Mouse (Mus musculus) stomach, embryonic 15.5 days (tissue): Measurements from ENCODE around the gene Slx4. TPM values are rescaled to one million over a fixed set of nuclear protein-coding genes. Genes with fewer than 3 reads are reported as not detected.
A peak's percentile ranks its signal among the peaks of the same experiment; 100 is the strongest.

Experiments used
- ATAC-seq: fragments of 200-750 bp; cut with Nextera tagmentation; 2 replicates; pipeline ENCODE4 v1.8.0; 2017; ENCODE audit warnings: low read depth, moderate number of reproducible peaks, moderate TSS enrichment; ENCODE audit not compliant: insufficient read depth, low FRiP score
- H3K27ac ChIP-seq: fragments of 300-500 bp; sonication (generic); 2 replicates; pipeline ENCODE4 v1.5.1; 2015; ENCODE audit warnings: mild to moderate bottlenecking, inconsistent platforms
- H3K27me3 ChIP-seq: fragments of 300-500 bp; sonication (generic); replicated peaks from 2 replicates; pipeline ENCODE4 v1.6.1; 2015; ENCODE audit warnings: inconsistent platforms
- H3K36me3 ChIP-seq: fragments of 300-500 bp; sonication (generic); 2 replicates; pipeline ENCODE4 v1.6.1; 2015; ENCODE audit warnings: inconsistent platforms
- H3K4me1 ChIP-seq: fragments of 300-500 bp; sonication (generic); 2 replicates; pipeline ENCODE4 v1.6.1; 2015; ENCODE audit warnings: inconsistent platforms
- H3K4me2 ChIP-seq: fragments of 300-500 bp; sonication (generic); 2 replicates; pipeline ENCODE4 v1.6.1; 2015; ENCODE audit warnings: mild to moderate bottlenecking, inconsistent platforms
- H3K4me3 ChIP-seq: fragments of 300-500 bp; sonication (generic); replicated peaks from 2 replicates; pipeline ENCODE4 v1.5.1; 2015; ENCODE audit warnings: inconsistent platforms
- H3K9ac ChIP-seq: fragments of 300-500 bp; sonication (generic); 2 replicates; pipeline ENCODE4 v1.6.1; 2015; ENCODE audit warnings: inconsistent platforms
- H3K9me3 ChIP-seq: fragments of 300-500 bp; sonication (generic); 2 replicates; pipeline ENCODE4 v1.6.1; 2016; ENCODE audit warnings: inconsistent platforms
- WGBS: fragments of 180-500 bp; shearing (Covaris S2); methylation state at CpG from one replicate; pipeline ENCODE4 v1.1.7; 2015; 5-methylcytosine and 5-hydroxymethylcytosine counted together
- polyA plus RNA-seq: library from polyadenylated mRNA; unstranded; fragments of >200 nt; fragmentation: Nextera tagmentation; extraction: Ambion mirVana; gene quantifications from 2 replicates; pipeline ENCODE4 v1.2.1, GENCODE M21; 2015

Gene Slx4
- polyA plus RNA-seq: 10.8 and 15.1 TPM in 2 replicates

DNA sequence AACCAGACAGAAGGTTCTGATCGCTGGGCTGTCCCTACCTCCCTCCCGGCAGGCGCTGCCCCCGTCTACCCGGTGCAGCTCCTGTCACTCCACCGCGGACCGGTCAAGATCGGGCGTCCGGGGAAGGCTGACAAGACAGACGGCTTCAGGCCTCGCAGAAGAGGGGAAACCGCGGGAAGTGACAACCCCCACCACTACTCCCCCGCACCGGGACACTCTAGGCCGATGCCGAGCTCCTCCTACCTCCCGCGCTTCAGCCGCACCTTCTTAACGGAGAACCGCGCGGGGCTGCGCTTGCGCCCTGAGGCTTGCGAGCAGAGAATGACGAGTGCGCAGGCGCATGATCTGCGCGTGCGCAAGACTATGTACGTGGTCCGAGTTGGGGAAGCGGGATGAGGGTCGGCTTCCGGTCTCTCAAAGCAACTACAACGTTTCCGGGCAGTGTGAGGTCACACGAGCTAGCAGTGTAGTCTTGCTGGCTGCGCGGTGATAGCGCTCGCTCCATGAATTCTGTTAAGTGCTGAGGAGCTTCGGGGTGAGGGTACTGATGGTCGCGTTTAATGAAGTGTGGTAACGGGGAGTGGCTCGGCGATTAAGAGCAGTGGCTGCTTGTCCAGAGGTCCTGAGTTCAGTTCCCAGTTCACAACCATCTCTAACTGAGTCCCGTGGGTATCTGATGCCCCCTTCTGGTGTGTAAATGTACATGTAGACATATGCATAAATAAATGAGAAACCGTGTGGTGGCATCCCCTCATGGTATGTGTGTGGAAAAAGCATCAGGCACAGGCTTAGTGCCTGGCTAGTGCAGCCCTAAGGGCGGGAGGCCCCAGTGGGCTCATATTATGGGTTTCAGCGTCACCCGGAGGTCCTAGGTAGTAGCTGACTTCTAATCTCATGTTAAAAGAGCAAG is at the start of gene Slx4:
Gene Slx4, minus strand, starts transcription at position 282 of the 910 bp plus-strand sequence.
- H3K9ac ChIP-seq: peak within 1 kb of the TSS; percentile 80
- 1% methylated on average over 55 of the region's 58 CpGs for WGBS
- no peaks in the 10 kb centered on the region for H3K9me3 ChIP-seq

DNA sequence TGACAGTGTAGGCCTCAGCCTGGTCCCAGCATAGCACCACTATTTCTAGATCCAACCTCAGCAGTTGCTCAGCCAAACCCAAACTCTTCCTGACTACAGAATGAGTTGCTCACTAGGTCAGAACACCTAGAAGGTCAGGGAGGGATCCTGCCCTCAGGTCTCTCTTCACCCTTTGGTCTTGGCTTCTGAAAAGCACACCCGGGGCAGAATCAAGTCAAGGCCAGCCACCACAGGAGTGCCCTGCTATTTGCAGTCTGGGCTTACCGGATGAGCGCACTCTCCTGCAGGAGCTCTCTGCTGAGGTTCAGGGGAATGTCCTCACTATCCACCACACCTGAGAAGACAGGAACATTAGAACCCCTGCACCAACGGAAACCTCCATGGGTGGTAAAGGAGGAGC is 49.0 kb upstream of the Slx4 start:
- no peaks in the 10 kb centered on the region for H3K4me1 ChIP-seq
- H3K27ac ChIP-seq: no peak overlapping the region
- no peak for ATAC-seq
- WGBS: 89% methylated on average over 4 of the region's 4 CpGs
- no peak overlapping the region for H3K4me2 ChIP-seq
- no peak overlapping the region for H3K4me3 ChIP-seq
- H3K36me3 ChIP-seq: peaks cover 51% of the 10 kb centered on the region
- H3K9ac ChIP-seq: no peak overlapping the region
- no peaks in the 10 kb centered on the region for H3K9me3 ChIP-seq
- no peaks in the 10 kb centered on the region for H3K27me3 ChIP-seq

More for the DNA sequence above, at the start of gene Slx4:
- Histone ChIP-seq H3K27me3 (no peaks in the 10 kb centered on the region), H3K4me3 (peak within 1 kb of the TSS; percentile 80), H3K36me3 (peaks cover 11% of the 10 kb centered on the region; the same call in 1 of the 2 replicates), H3K4me2 (peak within 1 kb of the TSS; percentile 80), H3K27ac (peak within 1 kb of the TSS; percentile 91), H3K4me1 (peaks cover 12% of the 10 kb centered on the region; the same call in 1 of the 2 replicates)
- peak; percentile 97 for ATAC-seq

DNA sequence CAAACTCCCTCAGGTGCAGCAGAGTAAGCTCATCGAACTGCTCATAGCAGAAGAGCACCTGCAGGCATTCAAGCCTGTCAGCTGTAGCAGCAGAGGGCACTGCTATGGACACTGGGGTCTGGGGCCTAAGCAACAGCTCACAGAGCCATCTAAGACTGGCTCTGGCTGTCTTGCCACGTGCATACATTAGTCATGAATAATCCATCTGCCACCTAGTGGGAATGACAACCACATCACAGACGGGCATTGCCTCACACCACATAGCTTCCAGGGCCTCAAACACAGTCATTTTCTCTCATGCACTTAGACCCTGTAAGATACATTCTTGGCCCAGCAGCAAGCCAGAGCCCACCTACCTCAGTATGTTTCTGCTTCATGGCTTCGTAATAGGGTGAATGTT is 42.0 kb upstream of the Slx4 start:
- Histone ChIP-seq H3K27ac (no peak overlapping the region), H3K4me3 (no peak overlapping the region), H3K9ac (no peak overlapping the region), H3K27me3 (no peaks in the 10 kb centered on the region), H3K36me3 (peaks cover 57% of the 10 kb centered on the region), H3K4me1 (no peaks in the 10 kb centered on the region), H3K9me3 (no peaks in the 10 kb centered on the region), H3K4me2 (no peak overlapping the region)
- ATAC-seq: no peak
- 92% methylated on average over 4 of the region's 4 CpGs for WGBS

DNA sequence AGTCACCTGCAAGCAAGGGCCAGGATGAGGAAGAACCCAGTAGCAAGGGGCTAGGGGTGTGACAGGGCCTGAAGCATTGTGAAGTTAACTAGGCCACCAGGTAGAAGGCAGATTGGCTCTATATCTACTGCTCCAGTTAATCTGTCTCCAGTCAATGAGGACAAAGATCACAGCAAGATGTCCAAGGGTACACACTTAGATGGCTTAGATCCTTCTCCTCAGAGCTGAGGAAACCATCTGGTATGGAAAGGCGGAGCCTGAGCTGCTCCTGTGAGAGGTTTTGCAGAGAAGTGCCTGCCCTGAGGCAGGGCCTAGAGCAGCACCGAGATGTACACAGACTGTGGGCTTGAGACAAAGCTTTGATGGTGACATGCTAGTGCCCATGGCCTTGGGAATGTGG is 40.5 kb upstream of the Slx4 start:
- H3K9me3 ChIP-seq: no peaks in the 10 kb centered on the region
- H3K36me3 ChIP-seq: peaks cover 62% of the 10 kb centered on the region
- no peaks in the 10 kb centered on the region for H3K27me3 ChIP-seq
- no peak overlapping the region for H3K4me3 ChIP-seq
- H3K9ac ChIP-seq: no peak overlapping the region
- 91% methylated on average over 2 of the region's 2 CpGs for WGBS
- no peak overlapping the region for H3K4me2 ChIP-seq
- ATAC-seq: no peak
- no peak overlapping the region for H3K27ac ChIP-seq
- no peaks in the 10 kb centered on the region for H3K4me1 ChIP-seq

- ATAC-seq: no peak
- 92% methylated on average over 4 of the region's 4 CpGs for WGBS
- H3K36me3 ChIP-seq: peaks cover 67% of the 10 kb centered on the region
Measured at GRCm38 (mm10) chr16:4041646-4042045, 38.1 kb upstream of the Slx4 start.

GRCm38 (mm10) chr16:4040206-4040605 is 36.6 kb upstream of the Slx4 start:
- H3K27me3 ChIP-seq: no peaks in the 10 kb centered on the region
- peaks cover 57% of the 10 kb centered on the region for H3K36me3 ChIP-seq
- H3K4me1 ChIP-seq: no peaks in the 10 kb centered on the region
- H3K4me2 ChIP-seq: no peak overlapping the region
- ATAC-seq: no peak
- 91% methylated on average over 5 of the region's 5 CpGs for WGBS
- H3K9ac ChIP-seq: no peak overlapping the region
- no peak overlapping the region for H3K27ac ChIP-seq
- no peak overlapping the region for H3K4me3 ChIP-seq
- no peaks in the 10 kb centered on the region for H3K9me3 ChIP-seq

More at GRCm38 (mm10) chr16:4041646-4042045, 38.1 kb upstream of the Slx4 start:
- no peak overlapping the region for H3K4me2 ChIP-seq
- H3K27ac ChIP-seq: no peak overlapping the region
- no peaks in the 10 kb centered on the region for H3K9me3 ChIP-seq
- H3K4me1 ChIP-seq: no peaks in the 10 kb centered on the region
- no peak overlapping the region for H3K9ac ChIP-seq
- no peaks in the 10 kb centered on the region for H3K27me3 ChIP-seq
- H3K4me3 ChIP-seq: no peak overlapping the region

- Histone ChIP-seq H3K27ac (no peak overlapping the region), H3K27me3 (no peaks in the 10 kb centered on the region), H3K9me3 (no peaks in the 10 kb centered on the region), H3K4me2 (no peak overlapping the region), H3K36me3 (peaks cover 43% of the 10 kb centered on the region), H3K4me1 (no peaks in the 10 kb centered on the region), H3K4me3 (no peak overlapping the region), H3K9ac (no peak overlapping the region)
- WGBS: 92% methylated on average over 7 of the region's 7 CpGs
- no peak for ATAC-seq
Measured at GRCm38 (mm10) chr16:4037690-4038089, 34.1 kb upstream of the Slx4 start.

DNA sequence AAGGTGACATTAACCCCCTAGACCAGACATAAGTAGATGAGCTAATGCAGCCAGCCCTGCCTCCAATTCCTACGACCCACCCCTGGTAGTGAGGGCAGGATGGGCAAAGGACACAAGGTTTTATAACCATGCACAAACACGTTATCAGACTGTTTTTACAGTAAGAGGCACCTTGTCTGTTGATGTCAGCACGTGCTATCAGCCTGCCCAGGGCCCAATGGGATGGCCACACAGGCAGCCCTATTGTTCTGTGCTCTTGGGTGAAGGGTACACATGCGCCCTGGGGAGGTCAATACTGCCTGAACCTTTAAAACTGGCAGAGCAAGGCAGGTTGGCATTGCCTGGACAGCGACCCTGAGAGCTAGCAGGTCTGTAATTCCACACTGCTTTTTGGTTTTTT is 33.2 kb upstream of the Slx4 start, which contains the start of gene Dnase1:
Gene Dnase1, plus strand, starts transcription at position 136 of the 400 bp plus-strand sequence.
- H3K36me3 ChIP-seq: peaks cover 41% of the 10 kb centered on the region
- H3K4me2 ChIP-seq: no peak within 1 kb of the TSS
- H3K9ac ChIP-seq: no peak within 1 kb of the TSS
- WGBS: 86% methylated on average over 5 of the region's 5 CpGs
- H3K27me3 ChIP-seq: no peaks in the 10 kb centered on the region
- no peaks in the 10 kb centered on the region for H3K4me1 ChIP-seq
- no peak for ATAC-seq
- H3K4me3 ChIP-seq: no peak within 1 kb of the TSS
- H3K27ac ChIP-seq: no peak within 1 kb of the TSS
- H3K9me3 ChIP-seq: no peaks in the 10 kb centered on the region

DNA sequence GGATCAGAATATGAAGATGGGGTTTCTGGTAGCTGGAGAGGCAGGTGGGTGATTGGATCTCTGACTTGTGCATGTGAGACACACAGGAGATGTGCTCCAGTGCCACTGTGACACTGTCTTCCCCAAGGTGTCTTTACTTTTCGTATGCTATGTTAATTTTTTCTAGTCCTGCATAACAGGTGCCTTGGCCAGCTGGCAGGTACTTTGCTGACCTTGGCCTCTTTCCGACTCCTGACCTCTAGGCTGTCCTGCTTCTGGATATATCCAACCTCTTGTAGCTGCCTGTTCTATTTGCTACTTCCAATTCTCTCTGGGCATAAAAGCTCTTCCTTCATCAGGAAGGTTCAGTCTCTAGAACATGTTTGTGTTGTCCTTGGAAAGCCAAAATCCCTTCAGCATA is 32.0 kb upstream of the Slx4 start:
- no peak for ATAC-seq
- 90% methylated on average over 2 of the region's 2 CpGs for WGBS
- Histone ChIP-seq H3K4me3 (no peak overlapping the region), H3K27me3 (no peaks in the 10 kb centered on the region), H3K27ac (no peak overlapping the region), H3K4me2 (no peak overlapping the region), H3K4me1 (no peaks in the 10 kb centered on the region), H3K9ac (no peak overlapping the region), H3K36me3 (peaks cover 29% of the 10 kb centered on the region), H3K9me3 (no peaks in the 10 kb centered on the region)

GRCm38 (mm10) chr16:4034476-4034875 is 30.9 kb upstream of the Slx4 start:
- H3K36me3 ChIP-seq: peaks cover 19% of the 10 kb centered on the region
- no peaks in the 10 kb centered on the region for H3K27me3 ChIP-seq
- H3K4me3 ChIP-seq: no peak overlapping the region
- ATAC-seq: no peak
- WGBS: 83% methylated on average over 3 of the region's 3 CpGs
- H3K27ac ChIP-seq: no peak overlapping the region
- H3K9me3 ChIP-seq: no peaks in the 10 kb centered on the region
- no peak overlapping the region for H3K4me2 ChIP-seq
- no peak overlapping the region for H3K9ac ChIP-seq
- H3K4me1 ChIP-seq: no peaks in the 10 kb centered on the region

DNA sequence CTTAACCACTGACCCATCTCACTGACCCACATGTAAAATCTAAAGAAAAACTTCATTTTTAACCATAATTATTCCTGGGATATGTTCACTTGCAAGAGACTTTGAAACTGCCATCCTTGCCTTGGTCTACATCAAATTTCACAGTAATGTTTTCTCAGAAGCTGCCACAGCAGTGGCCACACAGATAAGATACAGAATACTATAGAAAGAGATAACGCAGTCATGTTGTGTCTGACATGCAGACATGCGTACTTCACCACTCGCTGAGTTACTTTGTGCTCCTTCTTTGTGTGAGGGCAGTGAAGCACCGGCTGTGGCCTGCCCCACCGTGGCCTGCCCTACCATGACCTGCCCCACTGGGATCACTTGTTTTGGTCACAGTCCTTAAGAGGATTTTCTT is 30.4 kb upstream of the Slx4 start:
- no peak; the same call in 1 of the 2 replicates for ATAC-seq
- H3K27ac ChIP-seq: no peak overlapping the region
- H3K4me3 ChIP-seq: no peak overlapping the region
- H3K4me1 ChIP-seq: no peaks in the 10 kb centered on the region
- no peak overlapping the region for H3K9ac ChIP-seq
- H3K4me2 ChIP-seq: no peak overlapping the region
- no peaks in the 10 kb centered on the region for H3K27me3 ChIP-seq
- peaks cover 14% of the 10 kb centered on the region; the same call in 1 of the 2 replicates for H3K36me3 ChIP-seq
- 84% methylated on average over 5 of the region's 5 CpGs for WGBS
- H3K9me3 ChIP-seq: no peaks in the 10 kb centered on the region

DNA sequence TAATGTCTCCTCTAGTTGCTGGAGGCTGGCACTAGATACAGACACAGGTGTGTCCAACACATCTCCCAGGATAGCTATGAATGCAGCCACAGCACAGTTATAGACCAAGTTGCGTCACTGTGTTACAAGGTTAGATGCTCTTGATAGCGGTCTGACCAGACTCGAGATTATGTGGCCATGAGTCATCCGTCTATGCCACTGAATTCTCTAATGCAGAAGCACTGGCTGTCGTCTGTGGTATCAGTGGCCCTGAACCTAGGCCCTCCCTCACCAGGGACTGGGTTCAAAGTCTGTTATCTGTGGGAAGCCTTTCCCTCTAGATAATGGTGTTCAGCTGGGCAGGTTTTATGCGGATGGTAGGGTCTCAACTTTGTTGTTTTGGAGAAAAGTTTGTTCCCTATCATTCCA is 28.8 kb upstream of the Slx4 start:
- Histone ChIP-seq H3K27ac (no peak overlapping the region), H3K9ac (no peak overlapping the region), H3K4me2 (no peak overlapping the region), H3K4me1 (no peaks in the 10 kb centered on the region), H3K27me3 (no peaks in the 10 kb centered on the region), H3K4me3 (no peak overlapping the region), H3K9me3 (no peaks in the 10 kb centered on the region), H3K36me3 (peaks cover 2% of the 10 kb centered on the region; the same call in 1 of the 2 replicates)
- 72% methylated on average over 6 of the region's 6 CpGs for WGBS
- no peak for ATAC-seq
